Mouse (Mus musculus) cerebellum, adult 9-11 months (tissue): ENCODE measurements around the gene Tyrp1.
A peak's percentile ranks its signal among the peaks of the same experiment; 100 is the strongest.

Experiments
- DNase-seq: peaks from one replicate; pipeline ENCODE4 v3.0.0; 2022

The Tyrp1 gene

GRCm38 (mm10) chr4:80834050-80834449 lies at the start of gene Tyrp1:
Tyrp1 (plus strand) TSS chr4:80834123.
- no peak for DNase-seq

- no peak for DNase-seq
Measured at GRCm38 (mm10) chr4:80788339-80788738, 45.6 kb upstream of the Tyrp1 start.

GRCm38 (mm10) chr4:80819511-80819910 lies 14.4 kb upstream of the Tyrp1 start:
- DNase-seq, result no peak

- no peak for DNase-seq
Measured at GRCm38 (mm10) chr4:80821945-80822344, 12.0 kb upstream of the Tyrp1 start.

GRCm38 (mm10) chr4:80828232-80828631 lies 5.7 kb upstream of the Tyrp1 start:
- DNase-seq, result no peak

- no peak for DNase-seq
Measured at GRCm38 (mm10) chr4:80839317-80839716, 5.4 kb downstream of the Tyrp1 start.

GRCm38 (mm10) chr4:80841980-80842379 lies 8.1 kb downstream of the Tyrp1 start:
- no peak for DNase-seq

- DNase-seq, result no peak
Measured at GRCm38 (mm10) chr4:80843752-80844151, 9.8 kb downstream of the Tyrp1 start.

GRCm38 (mm10) chr4:80846052-80846451 lies 12.1 kb downstream of the Tyrp1 start:
- no peak for DNase-seq

GRCm38 (mm10) chr4:80852590-80853425 lies 18.9 kb downstream of the Tyrp1 start:
- DNase-seq, result no peak

GRCm38 (mm10) chr4:80855495-80855894 lies 21.6 kb downstream of the Tyrp1 start:
- no peak for DNase-seq

- no peak for DNase-seq
Measured at GRCm38 (mm10) chr4:80862962-80863361, 29.0 kb downstream of the Tyrp1 start.

GRCm38 (mm10) chr4:80863906-80864305 lies 30.0 kb downstream of the Tyrp1 start:
- DNase-seq, result no peak

GRCm38 (mm10) chr4:80864511-80864922 lies 30.6 kb downstream of the Tyrp1 start:
- DNase-seq, result peak; percentile 6

GRCm38 (mm10) chr4:80866065-80866464 lies 32.1 kb downstream of the Tyrp1 start:
- DNase-seq, result no peak

- DNase-seq, result no peak
Measured at GRCm38 (mm10) chr4:80869598-80869997, 35.7 kb downstream of the Tyrp1 start.

GRCm38 (mm10) chr4:80872847-80873644 lies 39.1 kb downstream of the Tyrp1 start:
- DNase-seq, result no peak

- DNase-seq, result no peak
Measured at GRCm38 (mm10) chr4:80874121-80874859, 40.4 kb downstream of the Tyrp1 start.

- no peak for DNase-seq
Measured at GRCm38 (mm10) chr4:80875055-80875454, 41.1 kb downstream of the Tyrp1 start.

- DNase-seq, result no peak
Measured at GRCm38 (mm10) chr4:80881996-80882599, 48.2 kb downstream of the Tyrp1 start.

GRCm38 (mm10) chr4:80886631-80887030 lies 52.7 kb downstream of the Tyrp1 start:
- no peak for DNase-seq

GRCm38 (mm10) chr4:80891004-80891403 lies 57.1 kb downstream of the Tyrp1 start:
- DNase-seq, result no peak
